Mouse (Mus musculus) heart, embryonic 11.5 days (tissue): ENCODE data around the gene Hivep3. TPM values are rescaled to one million over a fixed set of nuclear protein-coding genes. Genes with fewer than 3 reads are reported as not detected.

Experiments
- ATAC-seq: fragments of 200-750 bp; cut with Nextera tagmentation; replicated peaks from 2 replicates; pipeline ENCODE4 v1.8.0; 2017; ENCODE audit warnings: moderate library complexity; ENCODE audit not compliant: insufficient number of reproducible peaks, low FRiP score, low TSS enrichment
- H3K27ac ChIP-seq: fragments of 300-500 bp; sonication (generic); 2 replicates; pipeline ENCODE4 v1.5.1; 2014; ENCODE audit warnings: mild to moderate bottlenecking, low read depth, low read length
- H3K27me3 ChIP-seq: fragments of 300-500 bp; sonication (generic); 2 replicates; pipeline ENCODE4 v1.6.1; 2014; ENCODE audit warnings: mild to moderate bottlenecking, low read length, mixed read lengths; ENCODE audit not compliant: control insufficient read depth, insufficient read depth
- H3K36me3 ChIP-seq: fragments of 300-500 bp; sonication (generic); 2 replicates; pipeline ENCODE4 v1.6.1; 2014; ENCODE audit warnings: mild to moderate bottlenecking, low read length, moderate library complexity, mixed read lengths; ENCODE audit not compliant: control insufficient read depth, insufficient read depth
- H3K4me1 ChIP-seq: fragments of 300-500 bp; sonication (generic); 2 replicates; pipeline ENCODE4 v1.6.1; 2014; ENCODE audit warnings: low read length; ENCODE audit not compliant: control insufficient read depth, insufficient read depth
- H3K4me2 ChIP-seq: fragments of 300-500 bp; sonication (generic); 2 replicates; pipeline ENCODE4 v1.6.1; 2014; ENCODE audit warnings: mild to moderate bottlenecking, moderate library complexity
- H3K4me3 ChIP-seq: fragments of 300-500 bp; sonication (generic); 2 replicates; pipeline ENCODE4 v1.5.1; 2014; ENCODE audit warnings: low read depth, low read length
- H3K9ac ChIP-seq: fragments of 300-500 bp; sonication (generic); 2 replicates; pipeline ENCODE4 v1.6.1; 2014; ENCODE audit warnings: mild to moderate bottlenecking, low read depth, low read length, moderate library complexity
- H3K9me3 ChIP-seq: fragments of 300-500 bp; sonication (generic); replicated peaks from 2 replicates; pipeline ENCODE4 v1.6.1; 2016; ENCODE audit warnings: low read length; ENCODE audit not compliant: control insufficient read depth
- WGBS: fragments of 180-500 bp; shearing (Covaris S2); extraction: QIAGEN DNeasy Blood & Tissue Kit; methylation state at CpG from one replicate; pipeline ENCODE4 v1.1.7; 2014; ENCODE audit not compliant: insufficient replicate concordance; 5-methylcytosine and 5-hydroxymethylcytosine counted together
- polyA plus RNA-seq: library from polyadenylated mRNA; unstranded; fragments of >200 nt; fragmentation: Nextera tagmentation; extraction: Ambion mirVana; gene quantifications from 2 replicates; pipeline ENCODE4 v1.2.1, GENCODE M21; 2014

The Hivep3 gene
- polyA plus RNA-seq, 1 experiment from 2014 or later = 4.8 TPM

DNA sequence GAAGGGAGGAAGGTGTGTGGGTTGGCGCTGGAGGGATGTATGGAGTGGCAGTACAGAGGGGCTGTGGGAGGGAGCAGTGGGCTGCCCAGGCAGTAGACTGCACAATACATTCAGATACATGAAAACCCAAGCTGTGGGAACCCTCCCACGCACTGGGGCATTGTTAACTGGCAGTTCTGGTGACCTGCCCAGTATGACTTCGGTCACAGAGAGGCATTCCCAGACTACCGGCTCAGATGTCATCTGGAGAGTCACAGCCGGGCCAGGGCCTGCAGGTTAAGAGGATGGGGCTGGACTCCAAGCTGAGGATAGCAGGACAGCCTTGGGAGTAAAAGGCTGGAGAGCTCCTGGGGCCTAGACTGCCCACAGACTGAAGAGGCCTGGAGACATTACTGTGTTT, 265.3 kb downstream of the Hivep3 start:
- no peak for ATAC-seq
- H3K4me3 ChIP-seq = no peak overlapping the region
- no peak overlapping the region for H3K27ac ChIP-seq
- H3K27me3 ChIP-seq = no peaks in the 10 kb centered on the region
- H3K9me3 ChIP-seq = no peaks in the 10 kb centered on the region
- WGBS = 54% methylated on average over 5 of the region's 5 CpGs
- H3K9ac ChIP-seq = no peak overlapping the region
- H3K4me2 ChIP-seq = no peak overlapping the region
- peaks cover 3% of the 10 kb centered on the region; the same call in 1 of the 2 replicates for H3K4me1 ChIP-seq
- H3K36me3 ChIP-seq = no peaks in the 10 kb centered on the region

DNA sequence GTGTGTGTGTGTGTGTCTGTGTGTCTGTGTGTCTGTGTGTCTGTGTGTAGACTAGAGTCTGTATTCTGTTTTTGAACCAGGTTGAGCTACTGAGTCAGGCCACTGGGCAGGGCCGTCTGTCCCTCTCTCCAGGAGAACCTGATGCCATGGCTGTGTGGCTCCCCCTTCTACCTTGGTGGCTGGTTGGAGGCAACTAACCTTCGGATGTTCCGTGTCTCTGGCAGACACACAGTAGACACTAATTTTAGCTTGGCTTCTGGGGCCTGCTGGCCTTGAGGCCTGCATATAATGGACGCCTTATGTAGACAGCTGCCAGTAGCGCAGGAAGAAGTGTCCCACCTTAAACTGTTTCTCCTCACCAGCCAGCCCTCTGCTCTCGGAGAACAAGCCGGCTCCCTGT, 267.3 kb downstream of the Hivep3 start:
- H3K4me2 ChIP-seq = no peak overlapping the region
- no peaks in the 10 kb centered on the region for H3K9me3 ChIP-seq
- H3K4me3 ChIP-seq = no peak overlapping the region
- no peak overlapping the region for H3K27ac ChIP-seq
- H3K9ac ChIP-seq = no peak overlapping the region
- no peaks in the 10 kb centered on the region for H3K27me3 ChIP-seq
- WGBS = 65% methylated on average over 7 of the region's 7 CpGs
- peaks cover 3% of the 10 kb centered on the region; the same call in 1 of the 2 replicates for H3K4me1 ChIP-seq
- no peaks in the 10 kb centered on the region for H3K36me3 ChIP-seq
- ATAC-seq = no peak

DNA sequence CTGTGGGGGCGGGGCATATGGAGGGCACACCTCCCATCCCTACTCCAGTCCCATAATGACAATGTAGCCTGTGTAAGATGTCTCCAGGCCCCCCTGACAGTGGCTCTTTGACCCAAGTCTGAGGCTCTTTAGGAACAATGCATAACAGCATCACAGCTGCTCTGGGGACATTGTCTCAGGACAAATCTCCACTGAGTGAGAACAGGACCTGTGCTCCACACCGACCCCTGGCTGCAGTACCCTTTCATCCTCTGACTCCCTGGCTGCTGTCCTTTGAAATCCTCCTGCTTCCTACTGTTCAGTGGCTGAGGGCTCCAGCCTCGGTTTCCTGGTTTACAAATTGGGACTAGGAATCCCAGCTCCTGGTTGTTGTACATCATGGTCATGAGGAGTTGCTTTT, 269.4 kb downstream of the Hivep3 start:
- H3K4me1 ChIP-seq = peaks cover 3% of the 10 kb centered on the region; the same call in 1 of the 2 replicates
- no peak overlapping the region for H3K4me3 ChIP-seq
- H3K27me3 ChIP-seq = no peaks in the 10 kb centered on the region
- H3K9me3 ChIP-seq = no peaks in the 10 kb centered on the region
- no peak for ATAC-seq
- H3K27ac ChIP-seq = no peak overlapping the region
- WGBS = 47% methylated on average over 3 of the region's 3 CpGs
- no peak overlapping the region for H3K4me2 ChIP-seq
- H3K36me3 ChIP-seq = no peaks in the 10 kb centered on the region
- no peak overlapping the region for H3K9ac ChIP-seq

DNA sequence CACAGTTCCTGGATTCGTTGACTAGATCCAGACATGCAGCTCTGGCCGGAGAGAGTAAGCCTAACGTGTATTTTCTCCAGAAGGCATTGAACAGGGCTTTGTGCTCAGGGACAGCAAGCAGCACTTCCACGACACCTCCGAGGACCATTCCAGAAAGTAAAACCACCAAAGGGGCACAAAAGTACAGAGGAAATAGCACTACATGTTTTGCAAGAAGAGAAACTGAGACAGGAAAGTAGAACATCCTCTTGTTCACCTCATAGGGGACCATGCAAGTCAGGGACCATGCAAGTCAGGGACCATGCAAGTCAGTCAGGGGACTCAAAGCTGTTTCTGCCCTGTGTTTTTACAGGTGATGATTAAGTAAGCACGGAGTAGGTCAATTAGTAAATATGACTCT, 272.5 kb downstream of the Hivep3 start:
- 70% methylated on average over 6 of the region's 6 CpGs for WGBS
- Histone ChIP-seq H3K9me3 (no peaks in the 10 kb centered on the region), H3K4me3 (no peak overlapping the region), H3K9ac (no peak overlapping the region), H3K4me1 (peaks cover 2% of the 10 kb centered on the region; the same call in 1 of the 2 replicates), H3K36me3 (no peaks in the 10 kb centered on the region), H3K27me3 (no peaks in the 10 kb centered on the region; the same call in 1 of the 2 replicates), H3K27ac (no peak overlapping the region), H3K4me2 (no peak overlapping the region)
- no peak for ATAC-seq

DNA sequence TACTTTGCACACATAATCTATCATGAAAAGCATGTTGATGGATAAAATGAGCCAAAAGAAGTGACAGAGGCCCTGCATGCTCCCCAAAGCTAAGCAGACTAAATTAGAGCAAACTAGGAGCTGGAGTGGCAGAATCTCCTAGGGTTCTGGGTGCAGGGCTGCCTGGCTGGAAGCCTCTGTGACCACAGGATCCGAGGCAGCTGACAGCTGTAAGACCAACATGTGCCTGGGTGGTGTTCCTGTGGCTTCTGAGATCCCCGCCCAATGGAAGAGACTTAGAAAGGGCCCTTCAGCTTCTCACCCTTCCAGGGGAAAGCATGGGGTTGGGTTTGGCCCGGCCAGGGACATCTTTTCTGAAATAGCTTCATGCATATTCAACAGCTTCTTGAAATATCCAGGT, 274.3 kb downstream of the Hivep3 start:
- Histone ChIP-seq H3K4me2 (no peak overlapping the region), H3K9ac (no peak overlapping the region), H3K4me1 (peaks cover 3% of the 10 kb centered on the region; the same call in 1 of the 2 replicates), H3K36me3 (no peaks in the 10 kb centered on the region), H3K9me3 (no peaks in the 10 kb centered on the region), H3K27ac (no peak overlapping the region), H3K27me3 (no peaks in the 10 kb centered on the region; the same call in 1 of the 2 replicates), H3K4me3 (no peak overlapping the region)
- ATAC-seq = no peak
- 53% methylated on average over 3 of the region's 3 CpGs for whole genome bisulfite sequencing

DNA sequence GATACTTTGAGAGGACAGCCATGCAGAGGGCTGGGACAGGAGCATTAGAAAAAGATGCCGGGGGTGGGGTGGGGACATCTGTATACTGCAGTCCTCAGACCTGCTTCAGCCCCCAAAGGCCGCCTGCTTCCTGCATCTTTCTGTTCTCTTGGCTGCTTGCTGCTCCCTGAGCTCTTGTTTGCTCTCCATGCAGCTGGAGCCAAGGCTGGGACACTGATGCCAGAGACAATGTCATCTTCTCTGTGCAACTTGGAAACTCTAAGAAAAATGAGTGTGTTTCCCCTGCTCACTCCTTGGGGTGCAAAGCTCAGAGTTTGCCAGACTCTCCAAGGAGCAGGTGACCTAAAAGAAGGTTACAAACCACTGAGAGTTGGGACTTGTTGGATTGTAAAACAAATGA, 275.6 kb downstream of the Hivep3 start:
- no peak for ATAC-seq
- WGBS = 57% methylated on average over 2 of the region's 2 CpGs
- no peaks in the 10 kb centered on the region for H3K9me3 ChIP-seq

DNA sequence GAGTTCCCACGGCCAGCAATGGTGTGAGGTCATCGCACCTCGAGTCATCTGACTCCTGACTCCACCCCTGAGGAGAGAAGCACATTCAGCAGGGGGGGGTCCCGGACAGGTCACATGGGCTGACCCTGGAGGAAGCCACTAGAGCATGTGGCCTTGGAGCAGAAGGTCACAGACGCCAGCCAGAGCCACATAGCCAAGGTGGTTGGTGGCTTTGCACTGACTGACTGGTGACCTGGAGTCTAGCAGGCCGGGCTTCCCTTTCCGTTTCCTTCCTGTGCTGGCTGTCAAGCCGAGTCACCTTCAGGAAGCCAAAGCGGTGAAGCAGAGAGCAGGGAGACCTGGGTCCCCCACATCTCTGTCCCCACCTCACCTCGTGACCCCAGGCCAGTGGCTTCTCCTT, 278.2 kb downstream of the Hivep3 start:
- H3K9ac ChIP-seq = no peak overlapping the region
- peaks cover 3% of the 10 kb centered on the region; the same call in 1 of the 2 replicates for H3K4me1 ChIP-seq
- H3K27ac ChIP-seq = no peak overlapping the region
- ATAC-seq = no peak
- H3K36me3 ChIP-seq = no peaks in the 10 kb centered on the region
- H3K27me3 ChIP-seq = no peaks in the 10 kb centered on the region; the same call in 1 of the 2 replicates
- no peak overlapping the region for H3K4me2 ChIP-seq
- no peaks in the 10 kb centered on the region for H3K9me3 ChIP-seq
- no peak overlapping the region for H3K4me3 ChIP-seq
- WGBS = 59% methylated on average over 10 of the region's 10 CpGs

More for the DNA sequence above, 275.6 kb downstream of the Hivep3 start:
- Histone ChIP-seq H3K27ac (no peak overlapping the region), H3K4me1 (peaks cover 3% of the 10 kb centered on the region; the same call in 1 of the 2 replicates), H3K36me3 (no peaks in the 10 kb centered on the region), H3K4me2 (no peak overlapping the region), H3K9ac (no peak overlapping the region), H3K4me3 (no peak overlapping the region), H3K27me3 (no peaks in the 10 kb centered on the region; the same call in 1 of the 2 replicates)

DNA sequence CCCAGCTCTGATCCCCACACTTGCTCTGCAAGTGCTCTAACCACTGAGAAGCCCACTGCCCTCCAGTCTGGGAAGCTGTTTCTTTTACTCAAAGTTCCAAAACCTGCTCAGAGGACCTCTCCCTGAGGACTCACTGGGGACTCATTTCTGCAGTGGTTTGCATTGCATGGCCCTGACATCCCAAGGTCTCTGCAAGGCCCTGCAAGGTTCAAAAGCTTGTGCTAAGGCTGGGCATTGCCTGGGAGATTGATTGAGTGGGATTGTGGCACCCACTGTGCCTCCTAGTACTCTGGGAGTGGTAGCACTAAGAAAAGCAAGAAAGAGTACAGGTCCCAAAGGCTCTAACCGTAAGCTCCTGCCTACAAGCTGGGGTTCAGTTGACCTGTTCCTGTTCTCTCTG, 279.3 kb downstream of the Hivep3 start:
- Histone ChIP-seq H3K9ac (no peak overlapping the region), H3K36me3 (no peaks in the 10 kb centered on the region), H3K4me1 (0 out of 2 replicates have a peak, but pooled peaks cover 3% of the 10 kb centered on the region), H3K4me2 (no peak overlapping the region), H3K27ac (no peak overlapping the region), H3K27me3 (no peaks in the 10 kb centered on the region; the same call in 1 of the 2 replicates), H3K4me3 (no peak overlapping the region), H3K9me3 (no peaks in the 10 kb centered on the region)
- whole genome bisulfite sequencing = 86% methylated on average over 1 of the region's 1 CpGs
- ATAC-seq = no peak

DNA sequence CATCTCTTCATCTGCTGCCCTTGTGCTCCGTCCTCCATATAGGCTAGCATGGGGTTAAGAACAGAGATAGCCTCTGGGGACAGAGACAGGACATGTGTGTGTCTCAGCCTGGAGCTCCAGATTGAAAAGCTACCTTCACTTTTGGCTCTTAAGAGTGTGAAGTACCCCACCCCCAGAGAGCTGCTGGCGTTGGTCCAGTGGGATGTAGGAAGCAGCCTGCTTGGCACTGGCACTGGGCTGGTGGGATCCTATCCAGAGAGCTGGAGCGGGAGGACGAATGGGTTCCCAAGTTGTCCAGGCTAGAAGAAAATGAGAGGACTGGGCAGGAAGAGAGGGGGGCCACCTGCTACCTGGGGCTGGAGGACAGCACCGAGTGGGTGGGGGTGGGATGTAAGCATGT, 284.8 kb downstream of the Hivep3 start:
- 76% methylated on average over 5 of the region's 5 CpGs for WGBS
- 0 out of 2 replicates have a peak, but pooled peaks cover 2% of the 10 kb centered on the region for H3K27me3 ChIP-seq

More for the DNA sequence above, 284.8 kb downstream of the Hivep3 start:
- Histone ChIP-seq H3K4me3 (no peak overlapping the region), H3K4me1 (no peaks in the 10 kb centered on the region), H3K9me3 (no peaks in the 10 kb centered on the region), H3K9ac (no peak overlapping the region), H3K36me3 (no peaks in the 10 kb centered on the region), H3K27ac (no peak overlapping the region), H3K4me2 (no peak overlapping the region)
- no peak for ATAC-seq
